Mouse (Mus musculus) urinary bladder, adult 18-20 months (tissue): ENCODE results near the gene Hs6st3.

ENCODE experiments used
- DNase-seq, 2 experiments: peaks; one replicate each; pipeline ENCODE4 v3.0.0; 2022; ENCODE audit warnings: low spot score in 2 of 2, mixed read lengths in 2 of 2

The Hs6st3 gene

GRCm38 (mm10) chr14:119633626-119634025 lies 495.5 kb downstream of the Hs6st3 start:
- no peak for DNase-seq

GRCm38 (mm10) chr14:119642874-119643273 lies 504.7 kb downstream of the Hs6st3 start:
- DNase-seq, result no peak

- DNase-seq, result no peak
These were observed 505.7 kb downstream of the Hs6st3 start for GRCm38 (mm10) chr14:119643840-119644239.

GRCm38 (mm10) chr14:119656936-119657335 lies 518.8 kb downstream of the Hs6st3 start:
- no peak for DNase-seq

GRCm38 (mm10) chr14:119665741-119666141 lies 527.6 kb downstream of the Hs6st3 start:
- no peak for DNase-seq

- no peak for DNase-seq
These were observed 529.3 kb downstream of the Hs6st3 start for GRCm38 (mm10) chr14:119667421-119667820.

GRCm38 (mm10) chr14:119670836-119671587 lies 532.9 kb downstream of the Hs6st3 start:
- no peak for DNase-seq

- DNase-seq, result no peak
These were observed 540.4 kb downstream of the Hs6st3 start for GRCm38 (mm10) chr14:119678574-119678973.

- DNase-seq, result no peak
These were observed 541.9 kb downstream of the Hs6st3 start for GRCm38 (mm10) chr14:119680052-119680451.

- DNase-seq, result no peak
These were observed 549.7 kb downstream of the Hs6st3 start for GRCm38 (mm10) chr14:119687885-119688284.

GRCm38 (mm10) chr14:119699982-119700381 lies 561.8 kb downstream of the Hs6st3 start:
- no peak for DNase-seq

GRCm38 (mm10) chr14:119714712-119715111 lies 576.6 kb downstream of the Hs6st3 start:
- no peak for DNase-seq

GRCm38 (mm10) chr14:119717323-119717722 lies 579.2 kb downstream of the Hs6st3 start:
- no peak for DNase-seq

- no peak for DNase-seq
These were observed 587.0 kb downstream of the Hs6st3 start for GRCm38 (mm10) chr14:119725102-119725501.

GRCm38 (mm10) chr14:119731436-119732080 lies 593.4 kb downstream of the Hs6st3 start:
- no peak for DNase-seq

GRCm38 (mm10) chr14:119732219-119732618 lies 594.1 kb downstream of the Hs6st3 start:
- no peak for DNase-seq

GRCm38 (mm10) chr14:119737408-119737961 lies 599.3 kb downstream of the Hs6st3 start:
- DNase-seq, result no peak

GRCm38 (mm10) chr14:119741791-119742190 lies 603.6 kb downstream of the Hs6st3 start:
- no peak for DNase-seq

- no peak for DNase-seq
These were observed 623.2 kb downstream of the Hs6st3 start for GRCm38 (mm10) chr14:119761376-119761775.

GRCm38 (mm10) chr14:119772040-119772439 lies 633.9 kb downstream of the Hs6st3 start:
- no peak for DNase-seq

- DNase-seq, result no peak
These were observed 638.1 kb downstream of the Hs6st3 start for GRCm38 (mm10) chr14:119776261-119776660.

GRCm38 (mm10) chr14:119779982-119780588 lies 641.9 kb downstream of the Hs6st3 start:
- no peak for DNase-seq
